Mouse (Mus musculus) heart, embryonic 13.5 days (tissue): Measurements from ENCODE around the gene Cnbd2. TPM values are rescaled to one million over a fixed set of nuclear protein-coding genes. Genes with fewer than 3 reads are reported as not detected.

Experiments
- ATAC-seq: fragments of 200-750 bp; cut with Nextera tagmentation; 2 replicates; pipeline ENCODE4 v1.8.0; 2017; ENCODE audit warnings: moderate TSS enrichment; ENCODE audit not compliant: insufficient number of reproducible peaks, low FRiP score, low TSS enrichment; ENCODE audit errors: extremely low read depth
- H3K27ac ChIP-seq: fragments of 300-500 bp; sonication (generic); replicated peaks from 2 replicates; pipeline ENCODE4 v1.5.1; 2015; ENCODE audit warnings: moderate library complexity, mild to moderate bottlenecking, inconsistent platforms
- H3K27me3 ChIP-seq: fragments of 300-500 bp; sonication (generic); replicated peaks from 2 replicates; pipeline ENCODE4 v1.6.1; 2015; ENCODE audit warnings: mild to moderate bottlenecking, inconsistent platforms
- H3K36me3 ChIP-seq: fragments of 300-500 bp; sonication (generic); 2 replicates; pipeline ENCODE4 v1.6.1; 2015; ENCODE audit warnings: mild to moderate bottlenecking, inconsistent platforms
- H3K4me1 ChIP-seq: fragments of 300-500 bp; sonication (generic); 2 replicates; pipeline ENCODE4 v1.6.1; 2015; ENCODE audit warnings: inconsistent platforms
- H3K4me2 ChIP-seq: fragments of 300-500 bp; sonication (generic); 2 replicates; pipeline ENCODE4 v1.6.1; 2015; ENCODE audit warnings: inconsistent platforms, mild to moderate bottlenecking, moderate library complexity
- H3K4me3 ChIP-seq: fragments of 300-500 bp; sonication (generic); 2 replicates; pipeline ENCODE4 v1.5.1; 2015; ENCODE audit warnings: moderate library complexity, mild to moderate bottlenecking, inconsistent platforms
- H3K9ac ChIP-seq: fragments of 300-500 bp; sonication (generic); 2 replicates; pipeline ENCODE4 v1.6.1; 2015; ENCODE audit warnings: inconsistent platforms, mild to moderate bottlenecking, moderate library complexity
- H3K9me3 ChIP-seq: fragments of 300-500 bp; sonication (generic); 2 replicates; pipeline ENCODE4 v1.6.1; 2016; ENCODE audit warnings: inconsistent platforms
- WGBS: fragments of 180-500 bp; shearing (Covaris S2); methylation state at CpG from one replicate; pipeline ENCODE4 v1.1.7; 2015; ENCODE audit warnings: mixed read lengths; 5-methylcytosine and 5-hydroxymethylcytosine counted together
- polyA plus RNA-seq: library from polyadenylated mRNA; unstranded; fragments of >200 nt; fragmentation: Nextera tagmentation; extraction: Ambion mirVana; gene quantifications from 2 replicates; pipeline ENCODE4 v1.2.1, GENCODE M21; 2015

Cnbd2 gene
- polyA plus RNA-seq, 1 experiment from 2014 or later = 2.5 TPM

GRCm38 (mm10) chr2:156348812-156349211 lies 36.7 kb downstream of the Cnbd2 start:
- 69% methylated on average over 4 of the region's 4 CpGs for WGBS

GRCm38 (mm10) chr2:156349286-156349848 lies 37.3 kb downstream of the Cnbd2 start:
- no peaks in the 10 kb centered on the region for H3K36me3 ChIP-seq
- H3K27ac ChIP-seq = no peak overlapping the region
- no peak overlapping the region for H3K4me3 ChIP-seq
- peaks cover 13% of the 10 kb centered on the region; the same call in 1 of the 2 replicates for H3K4me1 ChIP-seq
- H3K9me3 ChIP-seq = no peaks in the 10 kb centered on the region
- no peak overlapping the region for H3K4me2 ChIP-seq
- no peaks in the 10 kb centered on the region for H3K27me3 ChIP-seq
- no peak for ATAC-seq
- no peak overlapping the region for H3K9ac ChIP-seq
- 86% methylated on average over 4 of the region's 4 CpGs for WGBS

More at GRCm38 (mm10) chr2:156348812-156349211, 36.7 kb downstream of the Cnbd2 start:
- Histone ChIP-seq H3K4me3 (no peak overlapping the region), H3K4me1 (peaks cover 13% of the 10 kb centered on the region; the same call in 1 of the 2 replicates), H3K27me3 (no peaks in the 10 kb centered on the region), H3K9ac (no peak overlapping the region), H3K4me2 (no peak overlapping the region), H3K27ac (no peak overlapping the region), H3K9me3 (no peaks in the 10 kb centered on the region), H3K36me3 (no peaks in the 10 kb centered on the region)
- ATAC-seq = no peak

GRCm38 (mm10) chr2:156351243-156351642 lies 39.1 kb downstream of the Cnbd2 start:
- Histone ChIP-seq H3K9me3 (no peaks in the 10 kb centered on the region), H3K27ac (no peak overlapping the region), H3K36me3 (no peaks in the 10 kb centered on the region), H3K4me2 (no peak overlapping the region), H3K4me3 (no peak overlapping the region), H3K9ac (no peak overlapping the region), H3K27me3 (no peaks in the 10 kb centered on the region), H3K4me1 (peaks cover 5% of the 10 kb centered on the region; the same call in 1 of the 2 replicates)
- no peak for ATAC-seq
- 79% methylated on average over 7 of the region's 7 CpGs for WGBS

GRCm38 (mm10) chr2:156352413-156353165 lies 40.5 kb downstream of the Cnbd2 start:
- Histone ChIP-seq H3K4me2 (no peak overlapping the region), H3K36me3 (no peaks in the 10 kb centered on the region), H3K9me3 (no peaks in the 10 kb centered on the region), H3K4me3 (no peak overlapping the region), H3K4me1 (peaks cover 5% of the 10 kb centered on the region; the same call in 1 of the 2 replicates), H3K27me3 (no peaks in the 10 kb centered on the region), H3K9ac (no peak overlapping the region), H3K27ac (no peak overlapping the region)
- no peak for ATAC-seq
- WGBS = 71% methylated on average over 8 of the region's 8 CpGs

- H3K27ac ChIP-seq = no peak overlapping the region
- no peaks in the 10 kb centered on the region for H3K36me3 ChIP-seq
- no peak overlapping the region for H3K4me2 ChIP-seq
- no peak overlapping the region for H3K9ac ChIP-seq
- H3K27me3 ChIP-seq = no peaks in the 10 kb centered on the region
- H3K4me3 ChIP-seq = no peak overlapping the region
- H3K4me1 ChIP-seq = peaks cover 5% of the 10 kb centered on the region; the same call in 1 of the 2 replicates
- 41% methylated on average over 7 of the region's 7 CpGs for WGBS
- no peaks in the 10 kb centered on the region for H3K9me3 ChIP-seq
- no peak for ATAC-seq
These were observed 41.2 kb downstream of the Cnbd2 start for GRCm38 (mm10) chr2:156353265-156353692.

GRCm38 (mm10) chr2:156356031-156356430 lies 43.9 kb downstream of the Cnbd2 start:
- 79% methylated on average over 7 of the region's 7 CpGs for WGBS
- Histone ChIP-seq H3K4me2 (no peak overlapping the region), H3K9me3 (no peaks in the 10 kb centered on the region), H3K27me3 (no peaks in the 10 kb centered on the region), H3K36me3 (no peaks in the 10 kb centered on the region), H3K4me1 (peaks cover 5% of the 10 kb centered on the region; the same call in 1 of the 2 replicates), H3K27ac (no peak overlapping the region), H3K9ac (no peak overlapping the region), H3K4me3 (no peak overlapping the region)
- no peak for ATAC-seq

- Histone ChIP-seq H3K9me3 (no peaks in the 10 kb centered on the region), H3K27me3 (peaks cover 11% of the 10 kb centered on the region; the same call in 1 of the 2 replicates), H3K4me3 (no peak overlapping the region), H3K4me1 (no peaks in the 10 kb centered on the region), H3K4me2 (no peak overlapping the region), H3K27ac (no peak overlapping the region), H3K36me3 (no peaks in the 10 kb centered on the region), H3K9ac (no peak overlapping the region)
- WGBS = 52% methylated on average over 3 of the region's 3 CpGs
- ATAC-seq = no peak
These were observed 56.4 kb downstream of the Cnbd2 start for GRCm38 (mm10) chr2:156368465-156368864.

GRCm38 (mm10) chr2:156370896-156371295 lies 58.8 kb downstream of the Cnbd2 start:
- no peak overlapping the region for H3K9ac ChIP-seq
- H3K4me1 ChIP-seq = no peaks in the 10 kb centered on the region
- WGBS = 70% methylated on average over 7 of the region's 7 CpGs
- no peak overlapping the region for H3K27ac ChIP-seq
- no peak for ATAC-seq
- no peak overlapping the region for H3K4me2 ChIP-seq
- no peak overlapping the region for H3K4me3 ChIP-seq
- peaks cover 11% of the 10 kb centered on the region; the same call in 1 of the 2 replicates for H3K27me3 ChIP-seq
- no peaks in the 10 kb centered on the region for H3K9me3 ChIP-seq
- no peaks in the 10 kb centered on the region for H3K36me3 ChIP-seq

- H3K36me3 ChIP-seq = no peaks in the 10 kb centered on the region
- 73% methylated on average over 7 of the region's 7 CpGs for WGBS
- H3K9me3 ChIP-seq = no peaks in the 10 kb centered on the region
- H3K4me2 ChIP-seq = no peak overlapping the region
- peaks cover under 1% of the 10 kb centered on the region; the same call in 1 of the 2 replicates for H3K27me3 ChIP-seq
- ATAC-seq = no peak
- H3K4me3 ChIP-seq = no peak overlapping the region
- H3K9ac ChIP-seq = no peak overlapping the region
- no peak overlapping the region for H3K27ac ChIP-seq
- no peaks in the 10 kb centered on the region for H3K4me1 ChIP-seq
These were observed 64.9 kb downstream of the Cnbd2 start for GRCm38 (mm10) chr2:156376956-156377355.

- no peak overlapping the region for H3K4me3 ChIP-seq
- WGBS = 82% methylated on average over 10 of the region's 10 CpGs
These were observed 67.8 kb downstream of the Cnbd2 start for GRCm38 (mm10) chr2:156379929-156380328.

GRCm38 (mm10) chr2:156381350-156381749 lies 69.3 kb downstream of the Cnbd2 start:
- no peaks in the 10 kb centered on the region for H3K36me3 ChIP-seq
- no peak for ATAC-seq
- H3K9me3 ChIP-seq = peaks cover 8% of the 10 kb centered on the region; the same call in 1 of the 2 replicates
- no peak overlapping the region for H3K9ac ChIP-seq
- 68% methylated on average over 4 of the region's 4 CpGs for WGBS
- H3K4me2 ChIP-seq = no peak overlapping the region
- H3K27ac ChIP-seq = no peak overlapping the region
- H3K4me3 ChIP-seq = no peak overlapping the region
- no peaks in the 10 kb centered on the region for H3K27me3 ChIP-seq
- H3K4me1 ChIP-seq = no peaks in the 10 kb centered on the region

More at GRCm38 (mm10) chr2:156379929-156380328, 67.8 kb downstream of the Cnbd2 start:
- H3K4me1 ChIP-seq = no peaks in the 10 kb centered on the region
- no peaks in the 10 kb centered on the region for H3K27me3 ChIP-seq
- H3K27ac ChIP-seq = no peak overlapping the region
- H3K4me2 ChIP-seq = no peak overlapping the region
- H3K9ac ChIP-seq = no peak overlapping the region
- no peaks in the 10 kb centered on the region for H3K36me3 ChIP-seq
- ATAC-seq = no peak
- H3K9me3 ChIP-seq = peaks cover 8% of the 10 kb centered on the region; the same call in 1 of the 2 replicates
